Mouse (Mus musculus) layer of hippocampus, postnatal 36 days (tissue): ENCODE results near the gene Hmgcs2. TPM values are rescaled to one million over a fixed set of nuclear protein-coding genes. Genes with fewer than 3 reads are reported as not detected.

ENCODE experiments used
- DNase-seq, 2 experiments: peaks; one replicate each; pipeline ENCODE4 v3.0.0; 2022
- total RNA-seq, 2 experiments: library from RNA; stranded (reverse); gene quantifications; 2 replicates each; pipeline ENCODE4 v1.2.3; 2021

The Hmgcs2 gene
- total RNA-seq, 2 experiments from 2014 or later = 8.9 to 9.9 TPM

DNA sequence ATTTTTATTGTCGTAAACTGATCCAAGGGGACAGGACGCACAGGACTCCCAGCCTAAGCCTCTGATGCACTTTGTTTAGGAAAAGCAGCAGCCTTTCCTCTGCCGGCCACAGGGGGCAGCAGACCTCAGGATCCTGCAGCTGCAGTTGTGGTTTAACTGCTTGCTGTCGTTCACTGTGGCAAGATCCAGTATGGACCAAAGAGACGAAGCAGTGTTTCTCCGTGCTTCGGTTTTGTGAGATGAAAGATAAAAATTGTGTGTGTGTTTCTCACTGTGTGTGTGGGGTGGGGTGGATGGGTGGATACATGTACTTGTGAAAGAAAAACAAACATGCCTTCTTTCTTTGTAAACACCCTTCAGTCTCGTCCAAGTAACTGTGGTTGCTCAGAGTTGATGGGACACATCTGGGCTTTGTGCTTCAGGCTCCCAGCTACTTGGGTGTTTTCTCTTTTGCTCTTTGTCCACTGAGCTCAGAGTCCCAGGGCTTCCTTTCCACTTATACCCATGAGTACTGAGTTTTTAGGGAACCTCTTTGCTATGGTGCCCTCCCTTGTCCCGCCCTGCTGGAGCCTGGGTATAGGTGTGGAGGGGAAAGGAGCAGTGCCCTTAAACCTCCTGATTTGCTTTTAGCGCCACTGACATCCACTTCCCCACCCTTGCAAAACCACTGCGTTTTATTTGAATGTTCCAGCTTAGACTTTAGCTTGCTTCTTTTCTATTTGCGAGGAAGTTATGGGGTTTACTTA, 871 bp downstream of the Hmgcs2 start:
- peak; percentile 36 to 42 for DNase-seq

DNA sequence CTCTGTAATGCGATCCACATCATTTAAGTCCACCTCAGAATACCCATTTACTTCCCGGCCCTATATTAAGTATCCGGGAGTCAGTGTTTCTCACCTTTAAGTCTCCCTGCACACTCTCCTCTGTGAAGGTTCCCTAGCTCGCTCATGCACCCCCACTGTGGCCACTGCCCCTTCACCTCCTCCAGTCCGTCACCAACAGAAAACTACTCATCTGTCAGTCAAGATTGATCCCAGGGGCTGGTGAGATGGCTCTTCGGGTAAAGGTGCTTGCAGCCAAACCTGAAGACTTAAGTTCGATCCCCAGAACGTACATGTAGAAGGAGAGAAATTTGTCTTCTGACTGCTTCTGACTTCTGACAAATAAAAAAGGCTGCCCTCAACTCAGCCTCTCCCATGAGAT, 2.2 kb downstream of the Hmgcs2 start:
- DNase-seq = no peak

- no peak for DNase-seq
Measured at GRCm38 (mm10) chr3:98283205-98283604, 3.0 kb downstream of the Hmgcs2 start.

DNA sequence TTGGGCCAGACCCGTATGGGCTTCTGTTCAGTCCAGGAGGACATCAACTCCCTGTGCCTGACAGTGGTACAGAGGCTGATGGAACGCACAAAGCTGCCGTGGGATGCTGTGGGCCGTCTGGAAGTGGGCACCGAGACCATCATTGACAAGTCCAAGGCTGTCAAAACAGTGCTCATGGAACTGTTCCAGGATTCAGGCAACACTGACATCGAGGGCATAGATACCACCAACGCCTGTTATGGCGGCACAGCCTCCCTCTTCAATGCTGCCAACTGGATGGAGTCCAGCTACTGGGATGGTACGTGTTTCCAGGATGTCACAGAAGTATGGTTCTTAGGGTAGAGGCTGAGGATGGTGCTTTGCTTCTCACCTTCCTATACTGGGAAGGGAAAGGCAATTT, 10.8 kb downstream of the Hmgcs2 start:
- no peak for DNase-seq

DNA sequence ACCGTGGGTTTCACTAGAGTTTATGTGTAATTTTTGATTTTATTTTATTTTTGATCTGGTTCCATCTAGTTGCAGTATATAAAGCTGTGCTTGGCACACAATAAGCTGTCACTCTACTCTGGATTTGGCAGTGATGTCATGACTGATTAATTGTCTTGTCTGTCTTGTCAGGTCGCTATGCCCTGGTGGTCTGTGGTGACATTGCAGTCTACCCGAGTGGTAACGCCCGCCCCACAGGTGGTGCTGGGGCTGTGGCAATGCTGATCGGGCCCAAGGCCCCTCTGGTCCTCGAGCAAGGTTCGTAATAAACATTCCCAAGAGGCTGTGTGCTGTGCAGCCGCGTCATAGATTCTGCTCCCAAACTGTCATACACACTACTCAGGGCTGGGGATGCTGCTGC, 15.7 kb downstream of the Hmgcs2 start:
- no peak for DNase-seq

- no peak for DNase-seq
Measured at GRCm38 (mm10) chr3:98299391-98300100, 19.3 kb downstream of the Hmgcs2 start.

DNA sequence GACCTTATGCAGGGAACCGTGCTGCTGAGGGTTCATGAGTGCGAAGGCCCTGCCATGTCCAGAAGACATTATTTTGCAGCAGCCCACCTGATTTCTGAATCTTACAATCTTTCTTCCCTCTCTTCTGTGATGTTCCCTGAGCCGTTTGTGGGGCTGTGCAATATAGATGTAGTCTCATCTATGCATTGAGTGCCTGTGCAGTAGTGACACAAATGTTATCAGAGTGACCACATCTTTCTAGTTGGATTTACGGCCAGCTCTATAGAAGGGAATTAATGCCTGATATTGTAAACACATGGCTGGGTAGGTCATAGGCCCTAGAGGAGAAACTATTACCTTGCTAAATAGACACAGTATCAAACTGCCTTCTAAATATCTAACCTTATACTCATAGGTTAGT, 20.0 kb downstream of the Hmgcs2 start:
- no peak for DNase-seq

DNA sequence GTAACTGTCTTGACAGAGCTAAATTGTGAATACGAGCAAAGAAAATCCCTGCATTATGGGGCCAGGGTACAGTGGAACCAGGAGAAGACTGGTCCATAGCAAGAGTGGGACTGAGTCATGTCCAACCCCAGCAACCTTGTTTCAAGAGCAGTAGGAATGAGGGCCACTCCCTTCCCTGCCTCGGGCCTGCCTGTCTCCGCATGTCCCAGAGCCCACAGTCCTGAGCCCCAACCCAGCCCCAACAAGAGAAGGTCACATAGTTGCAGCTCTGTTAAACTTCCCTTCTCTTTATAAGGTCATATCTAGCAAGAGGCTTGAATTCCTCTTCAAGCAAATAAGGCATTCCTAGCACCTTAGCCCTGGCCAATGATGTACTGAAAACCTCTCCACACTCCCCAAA, 21.5 kb downstream of the Hmgcs2 start:
- no peak for DNase-seq

DNA sequence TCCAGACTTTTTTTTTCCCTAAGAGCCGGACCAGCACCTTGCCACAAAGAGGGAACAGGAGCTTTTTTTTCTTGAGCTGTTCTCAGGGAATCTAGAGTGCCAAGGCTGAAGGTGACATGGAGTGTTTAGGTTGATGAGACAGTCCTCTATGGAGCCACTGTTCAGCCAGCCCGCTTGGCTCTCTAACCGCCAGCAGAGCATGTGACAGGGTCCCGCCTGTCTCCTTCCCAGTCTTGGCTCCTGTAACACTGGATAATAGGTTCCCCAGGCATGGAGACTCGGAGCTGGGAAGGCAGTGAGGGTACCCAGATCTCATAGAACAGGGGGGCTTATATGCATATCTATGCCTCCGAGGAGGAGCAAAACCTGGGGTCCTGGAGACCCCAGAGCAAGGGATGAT, 28.4 kb downstream of the Hmgcs2 start:
- no peak for DNase-seq

- DNase-seq = no peak
Measured at GRCm38 (mm10) chr3:98310456-98310855, 30.2 kb downstream of the Hmgcs2 start.

GRCm38 (mm10) chr3:98312867-98313266, 32.6 kb downstream of the Hmgcs2 start:
- DNase-seq = peak in 1 of 2 experiments; percentile 45

- DNase-seq = no peak
Measured at GRCm38 (mm10) chr3:98313294-98314155, 33.3 kb downstream of the Hmgcs2 start.

- no peak for DNase-seq
Measured at GRCm38 (mm10) chr3:98315181-98315580, 34.9 kb downstream of the Hmgcs2 start.

DNA sequence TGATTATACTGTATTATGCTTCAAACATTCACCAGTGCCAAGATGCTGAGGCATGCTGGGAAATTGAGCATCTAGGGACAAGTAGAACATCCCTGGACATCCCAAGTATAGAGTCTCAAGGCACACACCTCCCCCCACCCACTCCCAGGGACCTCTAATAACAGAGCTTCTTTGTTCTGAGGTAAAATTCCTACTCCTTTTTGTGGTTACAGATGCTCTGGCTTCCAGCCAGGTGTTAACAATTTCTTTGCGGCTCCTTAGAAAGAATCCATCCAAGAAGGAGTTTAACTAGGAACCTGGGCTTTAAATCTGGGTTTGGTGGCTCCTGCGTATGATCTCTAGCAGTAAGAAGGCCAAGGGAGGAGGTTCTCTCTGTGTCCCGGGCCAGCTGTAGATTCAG, 36.9 kb downstream of the Hmgcs2 start:
- DNase-seq = no peak

GRCm38 (mm10) chr3:98319190-98319589, 39.0 kb downstream of the Hmgcs2 start:
- DNase-seq = no peak

GRCm38 (mm10) chr3:98322209-98322608, 42.0 kb downstream of the Hmgcs2 start:
- no peak for DNase-seq

DNA sequence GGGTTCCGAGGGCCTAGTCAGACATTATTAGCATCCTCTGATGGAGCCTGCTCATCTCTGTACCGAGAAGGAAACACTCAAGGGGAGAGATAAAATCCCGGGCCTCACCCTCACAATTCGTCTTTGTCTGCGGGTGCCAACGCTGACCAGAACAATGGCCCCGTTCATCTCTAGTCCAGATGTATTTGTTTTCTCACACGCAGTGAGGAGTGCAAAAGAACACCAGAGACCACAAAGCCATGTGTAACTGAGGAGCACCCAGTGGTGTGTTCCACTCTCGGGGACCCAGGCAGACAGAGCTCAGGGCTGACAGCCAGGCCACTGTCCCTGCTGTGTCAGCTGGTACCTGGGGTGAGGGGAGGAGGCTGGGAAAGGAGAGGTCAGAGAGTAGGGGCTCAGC, 44.0 kb downstream of the Hmgcs2 start:
- DNase-seq = no peak

DNA sequence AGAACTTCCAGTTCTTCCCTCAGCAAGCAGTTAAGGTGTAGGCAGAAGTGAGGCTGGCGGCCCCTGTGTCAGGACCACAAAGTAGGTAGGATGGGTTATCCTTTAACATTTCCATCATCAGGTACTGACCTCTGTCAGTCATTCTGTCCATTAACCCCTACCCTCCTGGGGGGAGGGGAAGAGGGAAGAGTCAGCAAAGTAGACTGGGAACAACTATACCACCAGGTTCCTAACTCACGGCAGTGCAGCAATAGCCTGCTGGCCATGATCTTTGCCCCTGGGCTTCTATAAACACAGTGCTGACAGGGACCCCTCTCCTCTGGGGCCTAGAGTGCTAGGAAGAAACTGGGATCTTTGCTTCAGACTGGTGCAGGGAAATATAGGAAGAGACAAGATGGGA, 53.8 kb downstream of the Hmgcs2 start:
- no peak for DNase-seq

DNA sequence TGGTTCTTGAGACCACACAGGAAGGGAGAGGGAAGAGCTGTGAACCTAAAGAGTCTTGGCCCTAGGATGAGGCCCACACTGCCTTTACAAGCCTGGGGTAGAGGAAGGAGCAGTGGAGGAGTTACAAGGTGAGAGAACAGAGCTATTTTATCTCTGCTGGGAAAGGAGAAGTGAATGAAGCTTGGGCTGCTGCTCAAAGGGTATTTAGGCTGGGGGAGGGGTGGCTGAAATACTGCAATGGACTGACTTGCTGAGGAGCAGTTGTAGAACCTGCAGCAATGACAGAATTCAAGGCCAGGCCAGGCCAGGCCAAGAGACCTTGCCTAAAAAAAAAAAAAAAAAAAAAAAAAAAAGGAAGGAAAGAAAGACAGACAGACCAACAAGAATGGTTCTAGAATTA, 55.1 kb downstream of the Hmgcs2 start:
- no peak for DNase-seq

DNA sequence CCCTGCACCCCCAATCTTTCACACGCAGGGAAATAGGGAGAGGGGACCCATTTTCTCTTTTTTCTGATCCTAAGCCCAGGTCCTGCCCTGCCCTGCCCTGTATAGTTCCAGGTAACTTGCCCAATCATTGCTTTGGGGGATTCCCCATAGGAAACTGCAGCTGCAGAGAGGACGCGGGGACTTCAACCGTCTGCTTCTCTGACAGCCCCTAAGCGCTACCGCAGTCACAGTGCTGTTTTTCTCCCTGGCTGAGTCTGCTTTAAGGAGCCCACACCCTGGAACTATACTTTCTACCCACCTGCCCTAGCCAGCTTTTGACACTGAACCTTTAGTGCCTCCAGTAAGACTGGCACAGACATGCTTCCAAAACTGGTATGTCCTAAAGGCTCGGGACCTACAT, 55.7 kb downstream of the Hmgcs2 start:
- DNase-seq = no peak

GRCm38 (mm10) chr3:98336661-98337654, 56.7 kb downstream of the Hmgcs2 start:
- DNase-seq = no peak

DNA sequence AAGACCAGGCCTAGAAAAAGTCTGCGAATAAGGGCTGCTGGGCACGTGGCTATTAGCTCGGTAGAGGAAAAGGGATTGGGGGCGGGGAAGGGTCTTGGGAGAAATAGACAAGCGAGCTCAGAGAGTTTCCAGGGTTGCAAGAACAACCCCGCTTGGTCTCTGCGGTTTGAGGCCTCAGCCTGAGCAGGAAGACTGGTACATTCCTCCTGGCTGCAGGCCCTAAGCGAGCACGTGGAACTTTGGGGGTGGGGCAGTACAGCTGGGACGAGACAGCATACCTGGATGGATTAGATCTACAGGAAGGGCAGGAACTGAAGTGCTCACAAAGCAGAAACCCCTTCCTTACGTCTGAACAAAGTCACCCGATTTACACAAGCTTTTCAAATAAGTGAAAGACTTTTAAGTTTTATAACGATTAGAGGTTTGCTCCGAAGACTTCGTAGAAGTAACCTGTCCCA, 58.4 kb downstream of the Hmgcs2 start:
- DNase-seq = peak in 1 of 2 experiments; percentile 47
